Mouse (Mus musculus) limb, embryonic 11.5 days (tissue): ENCODE results near the gene Ugcg. TPM values are rescaled to one million over a fixed set of nuclear protein-coding genes. Genes with fewer than 3 reads are reported as not detected.

Experiments used
- ATAC-seq: fragments of 200-750 bp; cut with Nextera tagmentation; 2 replicates; pipeline ENCODE4 v1.8.0; 2017; ENCODE audit warnings: low read depth; ENCODE audit not compliant: insufficient number of reproducible peaks, low FRiP score, low TSS enrichment
- DNase-seq: peaks from one replicate; pipeline ENCODE4 v3.0.0-alpha.2; 2015; ENCODE audit warnings: low spot score
- H3K27ac ChIP-seq: fragments of 300-500 bp; sonication (generic); replicated peaks from 2 replicates; pipeline ENCODE4 v1.5.1; 2014; ENCODE audit warnings: low read depth, mild to moderate bottlenecking, low read length
- H3K27me3 ChIP-seq: fragments of 300-500 bp; sonication (generic); 2 replicates; pipeline ENCODE4 v1.6.1; 2014; ENCODE audit warnings: mild to moderate bottlenecking, low read length, mixed read lengths; ENCODE audit not compliant: control insufficient read depth, insufficient read depth
- H3K36me3 ChIP-seq: fragments of 300-500 bp; sonication (generic); 2 replicates; pipeline ENCODE4 v1.6.1; 2014; ENCODE audit warnings: mild to moderate bottlenecking, low read length, moderate library complexity, mixed read lengths; ENCODE audit not compliant: control insufficient read depth, insufficient read depth
- H3K4me1 ChIP-seq: fragments of 300-500 bp; sonication (generic); 2 replicates; pipeline ENCODE4 v1.6.1; 2014; ENCODE audit warnings: low read length, mixed read lengths; ENCODE audit not compliant: control insufficient read depth, insufficient read depth
- H3K4me2 ChIP-seq: fragments of 300-500 bp; sonication (generic); 2 replicates; pipeline ENCODE4 v1.6.1; 2014; ENCODE audit warnings: low read depth, mild to moderate bottlenecking, moderate library complexity; ENCODE audit not compliant: severe bottlenecking
- H3K4me3 ChIP-seq: fragments of 300-500 bp; sonication (generic); 2 replicates; pipeline ENCODE4 v1.5.1; 2014; ENCODE audit warnings: low read depth, low read length
- H3K9ac ChIP-seq: fragments of 300-500 bp; sonication (generic); 2 replicates; pipeline ENCODE4 v1.6.1; 2014; ENCODE audit warnings: mild to moderate bottlenecking, low read length
- H3K9me3 ChIP-seq: fragments of 300-500 bp; sonication (generic); 2 replicates; pipeline ENCODE4 v1.6.1; 2016; ENCODE audit warnings: low read length; ENCODE audit not compliant: control insufficient read depth
- WGBS: fragments of 180-500 bp; shearing (Covaris S2); extraction: QIAGEN DNeasy Blood & Tissue Kit; methylation state at CpG from one replicate; pipeline ENCODE4 v1.1.7; 2014; 5-methylcytosine and 5-hydroxymethylcytosine counted together
- polyA plus RNA-seq: library from polyadenylated mRNA; unstranded; fragments of >200 nt; fragmentation: Nextera tagmentation; extraction: Ambion mirVana; gene quantifications from 2 replicates; pipeline ENCODE4 v1.2.1, GENCODE M21; 2014

The Ugcg gene
- polyA plus RNA-seq, 1 experiment from 2014 or later: 10.3 TPM

GRCm38 (mm10) chr4:59181320-59182271 lies 7.5 kb upstream of the Ugcg start:
- Histone ChIP-seq H3K36me3 (no peaks in the 10 kb centered on the region), H3K27me3 (no peaks in the 10 kb centered on the region), H3K9me3 (no peaks in the 10 kb centered on the region), H3K4me3 (no peak overlapping the region), H3K4me2 (no peak overlapping the region), H3K4me1 (no peaks in the 10 kb centered on the region), H3K27ac (no peak overlapping the region), H3K9ac (no peak overlapping the region)
- no peak for ATAC-seq
- WGBS: 50% methylated on average over 5 of the region's 5 CpGs
- DNase-seq: no peak

- H3K4me1 ChIP-seq: no peaks in the 10 kb centered on the region
- H3K9me3 ChIP-seq: no peaks in the 10 kb centered on the region
- no peaks in the 10 kb centered on the region for H3K36me3 ChIP-seq
- H3K4me2 ChIP-seq: no peak overlapping the region
- no peaks in the 10 kb centered on the region for H3K27me3 ChIP-seq
- H3K27ac ChIP-seq: no peak overlapping the region
- 69% methylated on average over 3 of the region's 3 CpGs for WGBS
- DNase-seq: no peak
- no peak for ATAC-seq
- H3K4me3 ChIP-seq: no peak overlapping the region
- H3K9ac ChIP-seq: no peak overlapping the region
These were observed 3.4 kb upstream of the Ugcg start for GRCm38 (mm10) chr4:59185671-59186070.

GRCm38 (mm10) chr4:59187289-59187688 lies 1.8 kb upstream of the Ugcg start:
- Histone ChIP-seq H3K27ac (no peak overlapping the region), H3K27me3 (no peaks in the 10 kb centered on the region), H3K4me3 (no peak overlapping the region), H3K4me1 (no peaks in the 10 kb centered on the region), H3K9ac (no peak overlapping the region), H3K36me3 (no peaks in the 10 kb centered on the region), H3K4me2 (no peak overlapping the region), H3K9me3 (no peaks in the 10 kb centered on the region)
- DNase-seq (peak; percentile 68), ATAC-seq (no peak)
- 24% methylated on average over 3 of the region's 3 CpGs for WGBS

DNA sequence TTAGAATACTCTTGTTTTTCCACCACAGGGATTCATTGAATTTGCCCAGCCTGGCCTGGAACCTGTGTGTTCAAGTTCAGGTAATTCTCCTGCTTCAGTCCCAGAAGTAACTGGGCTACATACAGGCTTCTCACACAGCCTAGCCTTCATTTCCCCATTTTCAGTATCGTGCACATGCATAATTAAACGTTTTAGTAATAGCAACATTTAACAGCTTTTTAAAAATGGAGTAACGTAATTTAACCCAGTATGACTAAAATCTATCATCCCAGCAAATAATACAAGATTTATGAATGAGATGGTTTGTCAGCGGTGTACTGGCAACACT lies 619 bp upstream of the Ugcg start:
- no peaks in the 10 kb centered on the region for H3K9me3 ChIP-seq
- peak overlapping the region; percentile 92; the same call in 1 of the 2 replicates for H3K9ac ChIP-seq
- no peaks in the 10 kb centered on the region for H3K36me3 ChIP-seq
- peak overlapping the region; percentile 56 for H3K4me2 ChIP-seq
- WGBS: 32% methylated on average over 4 of the region's 4 CpGs
- no peak for ATAC-seq
- no peaks in the 10 kb centered on the region for H3K27me3 ChIP-seq
- no peaks in the 10 kb centered on the region for H3K4me1 ChIP-seq
- DNase-seq: no peak
- H3K27ac ChIP-seq: no peak overlapping the region
- peak overlapping the region; percentile 78 for H3K4me3 ChIP-seq

DNA sequence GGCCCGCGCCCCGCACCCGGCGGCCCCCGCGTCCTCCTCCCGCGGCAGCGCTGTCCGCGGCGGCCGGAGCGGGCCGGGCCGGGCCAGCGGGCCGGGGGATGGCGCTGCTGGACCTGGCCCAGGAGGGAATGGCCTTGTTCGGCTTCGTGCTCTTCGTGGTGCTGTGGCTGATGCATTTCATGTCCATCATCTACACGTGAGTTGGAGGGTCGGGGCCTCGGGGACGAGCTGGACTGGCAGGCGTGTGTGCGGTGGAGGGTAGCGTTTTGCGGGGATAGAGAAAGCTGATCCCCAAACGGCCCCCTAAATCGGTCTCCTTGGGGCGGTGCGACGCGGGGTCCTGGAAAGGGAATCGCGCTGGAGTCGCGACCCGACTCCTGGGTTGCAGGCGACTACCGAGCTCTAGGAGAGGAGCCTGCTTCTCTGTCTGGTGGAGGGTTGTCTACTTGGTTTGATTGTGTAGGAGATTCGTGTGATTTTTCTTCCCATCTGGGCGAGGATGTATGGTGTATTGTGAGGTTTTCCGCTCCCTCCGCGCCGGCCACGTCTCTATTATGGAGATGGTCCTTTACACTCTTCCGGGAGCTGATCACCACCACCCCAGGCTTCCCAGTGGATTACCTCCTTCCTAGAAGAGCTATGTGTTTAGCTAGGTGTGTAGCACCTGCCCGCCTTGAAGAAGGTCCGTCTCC lies 635 bp downstream of the Ugcg start:
- Histone ChIP-seq H3K27ac (peak overlapping the region; percentile 65; the same call in 1 of the 2 replicates), H3K4me3 (peak overlapping the region; percentile 78), H3K27me3 (no peaks in the 10 kb centered on the region), H3K4me1 (no peaks in the 10 kb centered on the region), H3K4me2 (peak overlapping the region; percentile 56), H3K9me3 (no peaks in the 10 kb centered on the region), H3K9ac (peak overlapping the region; percentile 92), H3K36me3 (no peaks in the 10 kb centered on the region)
- under 1% methylated on average over 44 of the region's 54 CpGs for WGBS
- ATAC-seq (peak; percentile 63; the same call in 1 of the 2 replicates), DNase-seq (peak; percentile 68)

DNA sequence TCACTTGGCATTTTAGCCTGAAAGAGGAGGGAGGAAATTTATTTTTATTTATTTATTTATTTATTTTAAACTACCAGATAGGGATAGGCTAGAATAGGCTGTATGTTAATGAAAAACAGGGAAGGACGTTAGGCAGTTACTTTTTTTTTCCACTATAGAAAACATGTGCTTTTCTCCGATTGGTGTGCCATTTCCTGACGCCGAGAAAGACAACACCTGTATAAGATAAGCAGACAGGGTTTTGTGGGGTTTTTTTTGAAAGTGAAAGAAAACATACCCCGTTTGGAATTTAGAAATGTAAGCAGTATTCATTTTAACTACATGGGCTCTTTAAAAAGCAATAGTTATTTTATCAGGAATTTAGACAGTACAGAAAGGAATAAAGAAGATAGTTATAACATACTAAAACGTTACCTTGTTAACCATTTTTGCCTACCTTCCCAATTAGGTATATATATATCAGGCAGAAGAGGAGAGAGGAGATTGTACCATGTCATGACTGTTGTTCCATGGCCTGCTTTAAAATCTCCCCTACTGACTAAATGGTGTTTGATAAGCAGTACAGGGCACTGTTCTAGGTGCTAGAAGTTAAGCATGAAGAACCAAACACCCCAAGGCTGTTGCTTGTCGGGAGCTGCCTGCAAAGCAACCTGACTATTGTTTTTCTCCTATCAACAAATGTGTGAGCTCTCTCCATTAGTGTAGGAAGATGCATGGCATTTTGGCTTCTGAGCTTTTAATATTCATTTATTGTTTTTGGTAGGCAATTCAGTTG lies 1.8 kb downstream of the Ugcg start:
- Histone ChIP-seq H3K27me3 (no peaks in the 10 kb centered on the region), H3K4me3 (no peak overlapping the region; the same call in 1 of the 2 replicates), H3K4me1 (no peaks in the 10 kb centered on the region; the same call in 1 of the 2 replicates), H3K9ac (no peak overlapping the region), H3K27ac (no peak overlapping the region), H3K9me3 (no peaks in the 10 kb centered on the region), H3K4me2 (peak overlapping the region; percentile 56; the same call in 1 of the 2 replicates), H3K36me3 (no peaks in the 10 kb centered on the region)
- 54% methylated on average over 7 of the region's 7 CpGs for WGBS
- no peak for DNase-seq
- ATAC-seq: no peak

- Histone ChIP-seq H3K36me3 (no peaks in the 10 kb centered on the region), H3K9me3 (no peaks in the 10 kb centered on the region), H3K27ac (no peak overlapping the region), H3K4me1 (peaks cover 14% of the 10 kb centered on the region), H3K4me3 (no peak overlapping the region), H3K9ac (no peak overlapping the region), H3K4me2 (no peak overlapping the region), H3K27me3 (no peaks in the 10 kb centered on the region)
- DNase-seq: no peak
- 92% methylated on average over 13 of the region's 13 CpGs for WGBS
- ATAC-seq: no peak
These were observed 5.9 kb downstream of the Ugcg start for GRCm38 (mm10) chr4:59194731-59195496.
